Mouse (Mus musculus) cortical plate, adult 2 months (tissue): ENCODE results near the gene Gnai1.

ENCODE experiments used
- CTCF ChIP-seq: fragments of 200-500 bp; IDR thresholded peaks from 2 replicates; pipeline ENCODE4 v1.5.1; 2011; ENCODE audit warnings: mild to moderate bottlenecking, control low read depth, low read length; ENCODE audit not compliant: insufficient read depth; ENCODE audit errors: extremely low read depth
- POLR2A ChIP-seq: fragments of 200-500 bp; IDR thresholded peaks from 2 replicates; pipeline ENCODE4 v1.6.1; 2011; ENCODE audit warnings: mild to moderate bottlenecking, low read length, control low read depth; ENCODE audit not compliant: insufficient read depth; ENCODE audit errors: extremely low read depth

DNA sequence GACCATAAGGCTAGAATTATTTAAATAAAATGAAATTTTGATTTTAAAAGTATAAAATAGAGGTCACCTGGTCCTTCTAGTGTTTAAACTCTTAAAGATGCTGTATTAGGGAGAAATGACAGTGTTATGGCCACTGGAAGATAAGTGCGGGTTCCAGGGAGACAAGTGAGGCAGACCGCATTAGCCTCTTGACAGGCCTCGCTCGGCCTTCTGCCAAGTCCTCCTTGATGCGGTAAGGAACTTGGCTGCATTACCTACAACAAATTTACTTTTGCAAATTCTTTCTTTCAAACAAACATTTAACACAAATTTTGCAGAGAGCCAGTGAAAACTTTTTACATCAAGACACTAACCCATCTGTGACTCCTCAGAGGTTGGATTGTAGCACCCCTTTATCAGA is 27.9 kb downstream of the Gnai1 start:
- TF ChIP-seq POLR2A (no peak), CTCF (no peak)
